Mouse (Mus musculus) CH12.LX (cell line): ENCODE measurements around the gene Csrnp1.

Source experiments
- CTCF ChIP-seq, 2 experiments: IDR thresholded peaks in 1 of 2; conservative IDR thresholded peaks in 1 of 2; 2 replicates each; pipeline ENCODE4 v1.5.1; 2011 to 2012; ENCODE audit warnings: low read depth in 2 of 2, low read length in 2 of 2, improper control_type of control experiment in 1 of 2, inconsistent platforms in 1 of 2, mild to moderate bottlenecking in 1 of 2, moderate library complexity in 1 of 2
- E2F4 ChIP-seq: IDR thresholded peaks from 2 replicates; pipeline ENCODE4 v1.6.1; 2011; ENCODE audit warnings: low read depth, low read length, improper control_type of control experiment; ENCODE audit not compliant: insufficient replicate concordance
- NELFE ChIP-seq: IDR thresholded peaks from 2 replicates; pipeline ENCODE4 v1.6.1; 2011; ENCODE audit warnings: low read depth, low read length, improper control_type of control experiment
- POLR2AphosphoS2 ChIP-seq: IDR thresholded peaks from 2 replicates; pipeline ENCODE4 v1.6.1; 2011; ENCODE audit warnings: low read depth, low read length, improper control_type of control experiment
- RAD21 ChIP-seq: IDR thresholded peaks from 2 replicates; pipeline ENCODE4 v1.6.1; 2011; ENCODE audit warnings: low read depth, mild to moderate bottlenecking, low read length, improper control_type of control experiment, moderate library complexity

DNA sequence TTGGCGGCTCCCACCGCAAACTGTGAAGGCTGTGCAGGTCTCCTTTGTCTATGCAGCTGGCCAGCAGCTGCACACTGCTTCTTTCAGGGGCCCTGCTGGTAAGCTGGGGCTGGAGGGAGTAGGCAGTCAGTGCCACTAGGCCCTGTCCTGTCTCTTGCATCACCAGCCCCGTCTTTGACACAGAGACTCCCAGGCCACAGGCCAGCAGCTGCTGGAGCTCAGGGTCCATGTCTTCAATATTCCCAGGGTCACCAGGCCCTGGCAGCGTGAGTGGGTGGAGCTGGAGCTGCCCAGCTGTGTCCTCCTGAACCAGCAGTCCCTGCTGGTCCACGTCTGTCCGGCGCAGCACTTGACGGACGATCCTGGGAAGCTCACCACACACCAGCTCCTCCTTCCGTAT is 32.5 kb upstream of the Csrnp1 start:
- TF ChIP-seq RAD21 (no peak), E2F4 (no peak), CTCF (conservative IDR thresholded peaks at IDR 0.05 in 1 of 2, IDR thresholded peaks at IDR 0.05 in 1 of 2; ENCODE audit: low read depth in 2 of 2, low read length in 2 of 2) (no peak), POLR2AphosphoS2 (no peak), NELFE (no peak)
